Mouse (Mus musculus): ENCODE data around the gene Daam1. TPM values are rescaled to one million over a fixed set of nuclear protein-coding genes. Genes with fewer than 3 reads are reported as not detected.

The Daam1 gene
- polyA plus RNA-seq, 1 experiment from 2014 or later = 21.6 TPM

DNA sequence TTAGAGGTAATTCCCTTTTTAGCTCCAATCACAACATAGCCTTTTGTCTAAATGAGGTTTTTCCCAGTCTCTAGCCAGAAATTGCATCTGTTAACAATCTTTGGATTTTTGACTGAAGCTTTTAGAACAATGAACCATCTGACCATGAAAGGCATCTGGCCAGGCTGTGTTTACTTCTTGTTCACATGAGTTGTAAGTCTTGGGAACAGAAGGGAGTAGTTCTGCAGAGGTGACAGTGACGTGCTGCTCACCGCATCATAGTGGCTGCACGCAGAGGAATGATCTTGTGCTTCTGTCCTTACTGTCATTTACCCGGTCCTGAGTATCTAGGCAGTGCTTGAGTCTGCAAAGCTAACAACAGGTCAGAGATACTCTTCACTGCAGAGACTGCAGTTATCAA lies 88.3 kb downstream of the Daam1 start:
- H3K4me3 ChIP-seq (ENCODE audit: low read length) = no peak overlapping the region
- WGBS = 28% methylated on average over 4 of the region's 4 CpGs
- H3K9ac ChIP-seq (ENCODE audit: low read length) = no peak overlapping the region
- 0 out of 2 replicates have a peak, but pooled peaks have one; percentile 10 for ATAC-seq (replicated peaks; ENCODE audit: extremely low read depth, insufficient read depth, low FRiP score)
- H3K4me1 ChIP-seq (ENCODE audit: control insufficient read depth, insufficient read depth, low read length) = peaks cover 38% of the 10 kb centered on the region
- peaks cover 15% of the 10 kb centered on the region for H3K36me3 ChIP-seq (ENCODE audit: control insufficient read depth, insufficient read depth)
- H3K27me3 ChIP-seq (ENCODE audit: control insufficient read depth, insufficient read depth, low read length) = no peaks in the 10 kb centered on the region
- no peaks in the 10 kb centered on the region for H3K9me3 ChIP-seq (replicated peaks; ENCODE audit: control insufficient read depth, low read length)
- H3K27ac ChIP-seq (ENCODE audit: low read length) = peak overlapping the region; percentile 28
- H3K4me2 ChIP-seq (ENCODE audit: low read depth, low read length) = no peak overlapping the region

DNA sequence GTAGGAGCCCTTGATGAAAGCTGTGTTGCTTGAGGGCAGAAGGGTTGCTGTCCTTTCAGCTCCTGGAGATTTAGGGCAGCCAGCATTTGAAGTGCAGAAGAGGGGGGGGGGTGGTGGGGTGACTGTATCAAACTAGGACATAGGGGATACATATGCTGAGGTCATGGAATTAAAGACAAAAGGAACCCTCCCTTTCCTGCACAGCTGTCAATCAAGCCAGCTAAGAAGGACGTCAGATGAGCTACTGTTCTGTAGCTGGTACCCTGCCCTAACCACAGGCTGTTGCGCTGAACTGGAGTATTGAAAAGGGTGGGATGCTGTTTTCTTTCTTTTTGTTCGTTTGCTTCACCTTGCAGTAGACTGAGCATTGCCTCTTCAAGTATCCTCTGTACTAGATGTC lies 89.1 kb downstream of the Daam1 start:
- no peak overlapping the region for H3K9ac ChIP-seq (ENCODE audit: low read length)
- WGBS = 70% methylated on average over 3 of the region's 3 CpGs
- H3K27me3 ChIP-seq (ENCODE audit: control insufficient read depth, insufficient read depth, low read length) = no peaks in the 10 kb centered on the region
- no peak for ATAC-seq (replicated peaks; ENCODE audit: extremely low read depth, insufficient read depth, low FRiP score)
- no peaks in the 10 kb centered on the region for H3K9me3 ChIP-seq (replicated peaks; ENCODE audit: control insufficient read depth, low read length)
- peak overlapping the region; percentile 28; the same call in 1 of the 2 replicates for H3K27ac ChIP-seq (ENCODE audit: low read length)
- H3K4me2 ChIP-seq (ENCODE audit: low read depth, low read length) = no peak overlapping the region
- H3K36me3 ChIP-seq (ENCODE audit: control insufficient read depth, insufficient read depth) = peaks cover 15% of the 10 kb centered on the region
- H3K4me1 ChIP-seq (ENCODE audit: control insufficient read depth, insufficient read depth, low read length) = peaks cover 41% of the 10 kb centered on the region
- no peak overlapping the region for H3K4me3 ChIP-seq (ENCODE audit: low read length)

DNA sequence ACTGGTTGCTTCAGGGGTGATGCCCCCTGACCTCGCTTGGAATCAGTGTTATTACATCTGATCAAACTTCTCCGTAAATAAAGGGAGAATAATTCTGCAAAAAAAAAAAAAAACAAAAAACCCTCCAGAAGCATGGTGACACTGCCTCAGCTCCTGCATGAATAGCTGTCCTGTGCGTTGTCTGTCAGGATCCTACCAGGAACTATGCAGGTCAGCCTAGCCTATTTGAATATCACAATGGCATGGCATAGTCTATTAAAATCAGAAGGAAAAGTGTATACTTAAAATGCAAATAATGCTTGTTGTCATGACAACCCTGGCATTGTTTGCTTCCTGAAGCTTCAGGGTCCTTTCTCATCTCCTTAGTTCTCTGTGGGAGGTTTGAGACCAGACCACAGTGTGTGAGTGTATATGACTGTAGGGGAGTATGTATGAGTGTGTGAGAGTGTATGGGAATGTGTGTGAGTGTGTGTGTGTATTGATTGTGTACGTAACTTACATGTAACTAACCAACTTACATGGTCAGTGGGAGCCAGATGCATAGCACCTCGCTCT lies 92.0 kb downstream of the Daam1 start:
- H3K27ac ChIP-seq (ENCODE audit: low read length) = peak overlapping the region; percentile 23; the same call in 1 of the 2 replicates

DNA sequence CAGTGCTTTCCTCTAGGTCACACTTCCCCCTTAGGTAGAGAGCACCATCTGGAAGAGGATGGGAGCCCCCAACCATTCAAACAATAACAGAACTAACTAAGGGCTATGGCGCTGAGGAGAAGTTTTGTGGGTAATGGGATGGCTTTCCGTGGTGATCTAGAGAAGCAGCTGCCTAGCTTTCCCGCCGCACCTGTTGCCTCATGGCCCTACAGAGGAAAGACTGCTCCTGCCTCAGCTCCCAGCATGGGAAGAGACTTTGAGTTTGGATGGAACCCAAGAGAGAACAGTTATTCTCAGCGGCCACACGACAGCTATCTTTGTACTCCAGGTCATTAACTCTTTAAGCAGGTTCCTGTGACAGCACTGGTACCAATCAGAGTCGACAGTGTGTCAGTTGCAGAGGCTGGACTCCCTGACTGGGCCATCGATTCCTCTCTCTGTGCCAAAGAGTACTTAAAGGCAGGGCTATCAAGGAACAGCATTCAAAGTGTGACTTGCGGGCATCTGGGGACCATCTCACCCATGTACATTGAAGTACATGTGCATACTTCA lies 94.2 kb downstream of the Daam1 start:
- no peaks in the 10 kb centered on the region for H3K9me3 ChIP-seq (replicated peaks; ENCODE audit: control insufficient read depth, low read length)
- H3K9ac ChIP-seq (ENCODE audit: low read length) = no peak overlapping the region
- no peak for ATAC-seq (replicated peaks; ENCODE audit: extremely low read depth, insufficient read depth, low FRiP score)
- peaks cover 2% of the 10 kb centered on the region; the same call in 1 of the 2 replicates for H3K36me3 ChIP-seq (ENCODE audit: control insufficient read depth, insufficient read depth)
- H3K27me3 ChIP-seq (ENCODE audit: control insufficient read depth, insufficient read depth, low read length) = no peaks in the 10 kb centered on the region
- 62% methylated on average over 9 of the region's 9 CpGs for WGBS
- peak overlapping the region; percentile 50 for H3K27ac ChIP-seq (ENCODE audit: low read length)
- H3K4me2 ChIP-seq (ENCODE audit: low read depth, low read length) = no peak overlapping the region
- no peak overlapping the region for H3K4me3 ChIP-seq (ENCODE audit: low read length)
- H3K4me1 ChIP-seq (ENCODE audit: control insufficient read depth, insufficient read depth, low read length) = peaks cover 48% of the 10 kb centered on the region

More for the DNA sequence above, 92.0 kb downstream of the Daam1 start:
- Histone ChIP-seq H3K36me3 (ENCODE audit: control insufficient read depth, insufficient read depth) (peaks cover 2% of the 10 kb centered on the region; the same call in 1 of the 2 replicates), H3K9ac (ENCODE audit: low read length) (no peak overlapping the region), H3K27me3 (ENCODE audit: control insufficient read depth, insufficient read depth, low read length) (no peaks in the 10 kb centered on the region), H3K9me3 (replicated peaks; ENCODE audit: control insufficient read depth, low read length) (no peaks in the 10 kb centered on the region), H3K4me1 (ENCODE audit: control insufficient read depth, insufficient read depth, low read length) (peaks cover 65% of the 10 kb centered on the region), H3K4me3 (ENCODE audit: low read length) (no peak overlapping the region), H3K4me2 (ENCODE audit: low read depth, low read length) (no peak overlapping the region)
- ATAC-seq (replicated peaks; ENCODE audit: extremely low read depth, insufficient read depth, low FRiP score) = no peak
- WGBS = 88% methylated on average over 5 of the region's 5 CpGs

DNA sequence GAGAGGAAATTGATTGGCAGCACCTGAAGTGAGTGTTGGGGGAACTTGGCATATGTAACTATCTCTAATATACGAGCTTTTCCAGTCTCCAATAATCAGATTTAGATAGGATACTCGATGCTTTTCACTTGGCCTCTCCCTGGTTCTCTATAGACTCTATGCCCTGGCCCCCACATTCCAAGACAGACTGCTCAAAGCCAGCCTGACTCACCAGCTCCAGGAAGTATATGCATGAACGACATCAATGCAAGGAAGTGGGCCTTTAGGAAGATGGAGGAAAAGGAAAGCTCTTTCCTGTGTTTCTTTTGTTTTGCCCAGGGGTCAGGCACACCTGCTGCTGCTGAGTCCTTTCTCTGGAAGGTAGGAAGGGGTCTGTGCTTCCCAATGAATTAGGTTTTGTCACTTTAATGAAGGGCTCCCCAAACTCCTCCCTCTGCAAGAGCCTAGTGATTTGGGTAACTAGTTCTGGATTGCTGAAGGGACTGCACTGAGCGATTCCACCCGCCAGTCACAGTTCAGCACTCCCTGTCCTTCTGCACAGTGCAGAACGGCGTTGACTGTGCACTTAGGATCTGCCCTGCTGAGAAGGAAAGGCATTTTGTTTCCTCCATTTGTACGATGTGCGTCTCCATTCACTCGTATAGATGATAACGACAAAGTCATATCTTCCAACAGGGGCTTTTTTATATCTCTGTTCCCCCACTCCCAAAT lies 95.3 kb downstream of the Daam1 start:
- Histone ChIP-seq H3K4me1 (ENCODE audit: control insufficient read depth, insufficient read depth, low read length) (peaks cover 51% of the 10 kb centered on the region), H3K27ac (ENCODE audit: low read length) (peak overlapping the region; percentile 50), H3K9me3 (replicated peaks; ENCODE audit: control insufficient read depth, low read length) (no peaks in the 10 kb centered on the region), H3K27me3 (ENCODE audit: control insufficient read depth, insufficient read depth, low read length) (no peaks in the 10 kb centered on the region), H3K9ac (ENCODE audit: low read length) (no peak overlapping the region), H3K4me2 (ENCODE audit: low read depth, low read length) (no peak overlapping the region), H3K4me3 (ENCODE audit: low read length) (no peak overlapping the region), H3K36me3 (ENCODE audit: control insufficient read depth, insufficient read depth) (peaks cover 2% of the 10 kb centered on the region; the same call in 1 of the 2 replicates)
- 25% methylated on average over 11 of the region's 11 CpGs for WGBS
- peak; percentile 56; the same call in 1 of the 2 replicates for ATAC-seq (replicated peaks; ENCODE audit: extremely low read depth, insufficient read depth, low FRiP score)

DNA sequence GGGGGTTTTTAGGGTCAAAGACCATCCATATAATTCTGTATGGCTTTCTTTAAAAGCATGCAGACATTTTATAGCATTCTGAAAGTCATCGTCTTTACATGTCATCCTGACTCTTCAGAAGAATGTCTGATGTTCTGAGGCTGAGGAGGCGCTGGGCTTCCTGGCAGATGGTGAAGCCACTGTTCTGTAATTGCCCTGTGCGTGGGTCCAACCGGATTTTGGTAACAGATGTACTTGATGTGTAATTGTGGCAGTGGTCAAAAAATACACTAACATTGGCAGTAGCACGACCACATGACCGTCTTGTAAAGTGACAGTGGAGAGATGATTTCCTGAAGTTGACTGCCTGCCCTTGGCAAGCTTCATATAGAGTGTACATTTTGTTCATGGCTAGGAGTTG lies 97.2 kb downstream of the Daam1 start:
- Histone ChIP-seq H3K4me2 (ENCODE audit: low read depth, low read length) (no peak overlapping the region), H3K27me3 (ENCODE audit: control insufficient read depth, insufficient read depth, low read length) (no peaks in the 10 kb centered on the region), H3K36me3 (ENCODE audit: control insufficient read depth, insufficient read depth) (peaks cover 2% of the 10 kb centered on the region; the same call in 1 of the 2 replicates), H3K9ac (ENCODE audit: low read length) (no peak overlapping the region), H3K27ac (ENCODE audit: low read length) (no peak overlapping the region), H3K9me3 (replicated peaks; ENCODE audit: control insufficient read depth, low read length) (no peaks in the 10 kb centered on the region), H3K4me3 (ENCODE audit: low read length) (no peak overlapping the region), H3K4me1 (ENCODE audit: control insufficient read depth, insufficient read depth, low read length) (peaks cover 51% of the 10 kb centered on the region)
- WGBS = 80% methylated on average over 6 of the region's 6 CpGs
- ATAC-seq (replicated peaks; ENCODE audit: extremely low read depth, insufficient read depth, low FRiP score) = no peak

DNA sequence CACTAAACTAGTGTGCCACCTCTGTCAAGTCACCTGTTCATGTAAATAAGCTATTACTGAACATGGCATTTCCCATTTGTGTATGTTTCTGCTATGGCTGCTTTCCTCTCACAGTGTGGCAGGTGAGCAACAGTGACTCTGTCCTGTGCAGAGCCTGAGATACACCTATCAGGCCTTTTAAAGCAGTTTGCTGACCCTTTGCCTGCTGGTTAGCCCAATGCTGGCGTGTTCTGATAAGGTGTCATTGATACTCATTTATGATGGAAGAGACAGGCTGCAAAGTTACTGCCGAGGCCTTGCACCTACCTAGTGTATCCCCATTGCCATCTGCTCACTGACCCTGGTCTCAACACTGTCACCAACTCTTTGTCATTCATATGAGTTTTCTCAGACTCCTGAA lies 99.0 kb downstream of the Daam1 start:
- Histone ChIP-seq H3K27me3 (ENCODE audit: control insufficient read depth, insufficient read depth, low read length) (no peaks in the 10 kb centered on the region), H3K9ac (ENCODE audit: low read length) (no peak overlapping the region), H3K36me3 (ENCODE audit: control insufficient read depth, insufficient read depth) (peaks cover 2% of the 10 kb centered on the region; the same call in 1 of the 2 replicates), H3K4me2 (ENCODE audit: low read depth, low read length) (no peak overlapping the region), H3K27ac (ENCODE audit: low read length) (no peak overlapping the region), H3K4me1 (ENCODE audit: control insufficient read depth, insufficient read depth, low read length) (peaks cover 57% of the 10 kb centered on the region), H3K9me3 (replicated peaks; ENCODE audit: control insufficient read depth, low read length) (no peaks in the 10 kb centered on the region), H3K4me3 (ENCODE audit: low read length) (no peak overlapping the region)
- 67% methylated on average over 2 of the region's 2 CpGs for WGBS
- no peak for ATAC-seq (replicated peaks; ENCODE audit: extremely low read depth, insufficient read depth, low FRiP score)

DNA sequence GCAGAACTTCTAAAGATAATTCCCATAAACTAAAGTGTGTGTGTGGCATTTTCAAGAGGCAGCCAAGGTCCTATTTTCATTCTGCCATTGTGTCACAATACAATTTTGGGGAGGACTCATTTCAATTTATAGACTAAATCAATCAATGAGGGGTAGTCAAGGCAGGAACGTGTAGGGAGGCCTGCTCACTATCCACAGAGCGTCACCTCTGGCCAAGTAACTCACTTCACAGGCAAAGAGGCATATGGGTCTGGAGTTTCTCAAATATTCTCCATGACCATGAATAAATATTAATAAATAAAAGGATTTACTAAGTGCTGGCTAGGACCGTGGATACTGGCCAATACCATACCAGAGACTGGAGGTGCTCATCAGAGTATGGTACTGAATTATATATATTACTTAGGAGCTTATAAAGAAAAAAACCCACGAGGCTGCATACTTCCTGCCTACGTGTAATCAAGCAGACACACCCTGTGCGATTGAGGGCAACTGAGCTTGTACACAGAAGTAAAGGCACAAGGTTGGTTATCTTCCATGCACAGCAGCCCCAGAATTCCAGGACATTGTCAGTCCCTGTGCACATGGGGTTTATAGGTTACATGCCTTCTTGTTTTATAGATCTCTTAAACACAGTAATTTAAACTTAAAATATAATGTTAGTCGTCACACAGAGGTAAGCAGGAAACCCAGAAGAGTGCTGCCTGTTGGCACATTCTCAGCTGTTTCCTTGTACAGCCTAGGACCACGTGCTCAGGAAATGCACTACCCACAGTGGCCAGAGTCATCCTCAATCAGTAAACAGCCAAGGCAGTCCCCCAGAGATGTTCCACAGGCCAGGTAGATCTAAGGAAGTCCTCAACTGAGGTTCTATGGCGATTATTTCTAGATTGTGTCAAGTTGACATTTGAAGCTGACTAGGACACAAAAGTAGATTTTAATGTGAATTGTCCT lies 101.8 kb downstream of the Daam1 start:
- H3K9ac ChIP-seq (ENCODE audit: low read length) = no peak overlapping the region
- no peaks in the 10 kb centered on the region for H3K27me3 ChIP-seq (ENCODE audit: control insufficient read depth, insufficient read depth, low read length)
- ATAC-seq (replicated peaks; ENCODE audit: extremely low read depth, insufficient read depth, low FRiP score) = no peak; the same call in 1 of the 2 replicates
- no peaks in the 10 kb centered on the region for H3K9me3 ChIP-seq (replicated peaks; ENCODE audit: control insufficient read depth, low read length)
- WGBS = 58% methylated on average over 9 of the region's 9 CpGs
- peaks cover 56% of the 10 kb centered on the region for H3K4me1 ChIP-seq (ENCODE audit: control insufficient read depth, insufficient read depth, low read length)
- no peak overlapping the region for H3K4me2 ChIP-seq (ENCODE audit: low read depth, low read length)
- no peaks in the 10 kb centered on the region for H3K36me3 ChIP-seq (ENCODE audit: control insufficient read depth, insufficient read depth)
- H3K4me3 ChIP-seq (ENCODE audit: low read length) = no peak overlapping the region
- peak overlapping the region; percentile 31 for H3K27ac ChIP-seq (ENCODE audit: low read length)

All from heart, embryonic 16.5 days (tissue).